Mouse (Mus musculus) stomach, postnatal 0 days (tissue): ENCODE results near the gene Arl14. TPM values are rescaled to one million over a fixed set of nuclear protein-coding genes. Genes with fewer than 3 reads are reported as not detected.
A peak's percentile ranks its signal among the peaks of the same experiment; 100 is the strongest.

Source experiments
- ATAC-seq: fragments of 200-750 bp; cut with Nextera tagmentation; 2 replicates; pipeline ENCODE4 v1.8.0; 2017; ENCODE audit not compliant: low FRiP score, low TSS enrichment
- DNase-seq: peaks from one replicate; pipeline ENCODE4 v3.0.0-alpha.2; 2016; ENCODE audit warnings: low spot score
- H3K27ac ChIP-seq: fragments of 300-500 bp; sonication (generic); replicated peaks from 2 replicates; pipeline ENCODE4 v1.5.1; 2014; ENCODE audit warnings: mild to moderate bottlenecking, control low read depth
- H3K27me3 ChIP-seq: fragments of 300-500 bp; sonication (generic); 2 replicates; pipeline ENCODE4 v1.6.1; 2014; ENCODE audit warnings: low read length; ENCODE audit not compliant: control insufficient read depth, insufficient read depth
- H3K36me3 ChIP-seq: fragments of 300-500 bp; sonication (generic); 2 replicates; pipeline ENCODE4 v1.6.1; 2014; ENCODE audit warnings: low read length, mixed read lengths; ENCODE audit not compliant: control insufficient read depth, insufficient read depth
- H3K4me1 ChIP-seq: fragments of 300-500 bp; sonication (generic); replicated peaks from 2 replicates; pipeline ENCODE4 v1.6.1; 2014; ENCODE audit warnings: antibody characterized with exemption; ENCODE audit not compliant: control insufficient read depth, insufficient read depth
- H3K4me2 ChIP-seq: fragments of 300-500 bp; sonication (generic); replicated peaks from 2 replicates; pipeline ENCODE4 v1.6.1; 2014; ENCODE audit warnings: low read depth, mild to moderate bottlenecking, control low read depth, moderate library complexity
- H3K4me3 ChIP-seq: fragments of 300-500 bp; sonication (generic); 2 replicates; pipeline ENCODE4 v1.5.1; 2014; ENCODE audit warnings: low read depth, low read length, control low read depth
- H3K9ac ChIP-seq: fragments of 300-500 bp; sonication (generic); 2 replicates; pipeline ENCODE4 v1.6.1; 2014; ENCODE audit warnings: mild to moderate bottlenecking, low read length, control low read depth, mixed read lengths
- H3K9me3 ChIP-seq: fragments of 300-500 bp; sonication (generic); 2 replicates; pipeline ENCODE4 v1.6.1; 2016; ENCODE audit warnings: low read length; ENCODE audit not compliant: control insufficient read depth
- CTCF ChIP-seq: IDR thresholded peaks from 2 replicates; pipeline ENCODE4 v1.5.1; 2016; ENCODE audit warnings: antibody characterized with exemption, low read depth, mild to moderate bottlenecking, moderate library complexity
- EP300 ChIP-seq: optimal IDR thresholded peaks from 2 replicates; pipeline ENCODE3; 2016; ENCODE audit warnings: antibody characterized with exemption
- WGBS: fragments of 180-500 bp; shearing (Covaris S2); extraction: QIAGEN DNeasy Blood & Tissue Kit; methylation state at CpG from one replicate; pipeline ENCODE4 v1.1.7; 2014; 5-methylcytosine and 5-hydroxymethylcytosine counted together
- polyA plus RNA-seq: library from polyadenylated mRNA; unstranded; fragments of >200 nt; fragmentation: Nextera tagmentation; extraction: Ambion mirVana; gene quantifications from 2 replicates; pipeline ENCODE4 v1.2.1, GENCODE M21; 2015

Gene Arl14
- polyA plus RNA-seq, 1 experiment from 2014 or later = 31.5 TPM

DNA sequence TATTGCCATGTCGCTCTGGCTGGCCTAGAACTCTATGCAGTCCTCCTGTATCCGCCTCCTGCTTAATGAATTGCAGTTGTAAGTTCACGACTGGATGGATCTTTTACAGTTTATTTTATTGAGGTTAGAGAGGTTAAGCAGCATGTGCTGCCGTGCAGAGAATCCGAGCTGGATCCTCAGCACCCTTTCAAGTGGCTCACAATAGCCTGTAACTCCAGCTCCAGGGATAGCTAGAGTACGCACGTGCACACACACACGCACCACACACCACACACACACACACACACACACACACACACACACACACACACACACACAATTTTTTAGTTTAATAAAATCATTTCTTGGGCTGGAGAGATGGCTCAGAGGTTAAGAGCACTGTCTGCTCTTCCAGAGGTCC is 27.0 kb upstream of the Arl14 start:
- no peaks in the 10 kb centered on the region for H3K27me3 ChIP-seq
- 49% methylated on average over 8 of the region's 8 CpGs for WGBS

DNA sequence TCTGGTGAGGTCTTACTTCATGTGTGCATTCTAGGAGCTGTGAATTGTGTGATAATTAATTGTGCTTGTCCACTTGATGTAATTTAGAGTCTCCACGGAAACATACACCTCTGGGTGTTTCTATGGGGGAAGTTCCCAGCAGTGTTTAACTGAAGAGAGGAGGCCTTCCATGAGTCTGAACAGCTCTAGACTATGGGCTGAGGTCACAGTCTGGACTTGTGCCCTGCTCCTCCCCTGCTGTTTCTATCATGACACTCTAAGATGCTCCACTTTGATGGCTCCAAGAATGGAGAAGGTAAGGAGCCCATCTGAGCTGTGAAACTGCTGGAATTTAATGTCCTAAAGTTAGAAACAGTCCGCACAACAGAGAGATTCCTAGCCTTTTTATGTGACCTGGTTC is 24.1 kb upstream of the Arl14 start:
- no peak for TF ChIP-seq EP300

More for the DNA sequence above, 27.0 kb upstream of the Arl14 start:
- no peak for DNase-seq
- no peak for TF ChIP-seq CTCF
- TF ChIP-seq EP300 = no peak
- H3K36me3 ChIP-seq = no peaks in the 10 kb centered on the region
- no peaks in the 10 kb centered on the region for H3K4me1 ChIP-seq
- no peak overlapping the region for H3K4me2 ChIP-seq
- H3K27ac ChIP-seq = no peak overlapping the region
- no peak overlapping the region for H3K9ac ChIP-seq
- H3K9me3 ChIP-seq = no peaks in the 10 kb centered on the region
- ATAC-seq = no peak
- no peak overlapping the region for H3K4me3 ChIP-seq

DNA sequence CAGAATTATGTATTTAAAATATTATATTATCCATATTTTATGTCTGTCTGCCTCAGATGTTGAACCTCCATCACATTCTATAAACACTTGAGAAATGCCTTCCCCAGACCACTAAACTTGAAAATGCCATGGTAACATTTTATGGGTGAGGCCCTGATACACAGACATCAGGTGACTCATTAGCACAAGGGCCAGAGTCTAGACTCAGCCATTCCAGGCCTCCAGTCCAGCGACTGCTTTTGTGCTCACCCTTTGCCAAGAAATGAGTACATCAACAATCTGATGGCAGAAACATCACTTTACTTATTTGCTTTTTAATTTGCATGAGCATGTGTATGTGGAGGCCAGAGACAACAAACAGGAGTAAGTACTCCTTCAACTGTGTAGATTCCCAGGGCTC is 22.0 kb upstream of the Arl14 start:
- DNase-seq (peak; percentile 29), ATAC-seq (0 out of 2 replicates have a peak, but pooled peaks have one; percentile 49)
- TF ChIP-seq EP300 (no peak), CTCF (no peak)
- Histone ChIP-seq H3K27ac (no peak overlapping the region), H3K9me3 (no peaks in the 10 kb centered on the region), H3K36me3 (no peaks in the 10 kb centered on the region), H3K27me3 (0 out of 2 replicates have a peak, but pooled peaks cover 2% of the 10 kb centered on the region), H3K4me2 (no peak overlapping the region), H3K4me3 (no peak overlapping the region), H3K9ac (no peak overlapping the region), H3K4me1 (no peaks in the 10 kb centered on the region)
- WGBS = 35% methylated on average over 1 of the region's 1 CpGs

More for the DNA sequence above, 24.1 kb upstream of the Arl14 start:
- Histone ChIP-seq H3K9ac (no peak overlapping the region), H3K27ac (no peak overlapping the region), H3K4me2 (no peak overlapping the region), H3K36me3 (no peaks in the 10 kb centered on the region), H3K4me3 (no peak overlapping the region), H3K9me3 (no peaks in the 10 kb centered on the region), H3K27me3 (no peaks in the 10 kb centered on the region), H3K4me1 (no peaks in the 10 kb centered on the region)
- DNase-seq = no peak
- WGBS = 68% methylated on average over 2 of the region's 2 CpGs
- ATAC-seq = no peak

DNA sequence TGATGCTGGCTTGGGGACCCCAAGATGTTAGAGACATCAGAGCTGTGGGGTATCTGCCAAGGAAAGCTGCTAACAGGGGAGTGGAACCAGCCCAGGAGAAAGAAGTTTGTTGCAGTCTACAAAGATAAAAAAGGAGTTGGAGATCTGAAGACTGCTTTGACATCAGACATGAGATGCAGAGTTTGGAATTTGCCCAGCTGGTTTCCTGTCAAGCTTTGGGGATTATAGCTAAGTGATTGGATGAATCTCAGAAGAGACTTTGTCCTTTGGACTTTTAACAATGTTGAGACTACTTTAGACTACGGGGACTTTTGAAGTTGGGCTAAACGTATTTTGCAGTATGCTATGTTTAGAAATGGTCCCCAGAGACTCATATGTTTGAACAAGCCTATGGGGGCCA is 21.0 kb upstream of the Arl14 start:
- H3K9me3 ChIP-seq = no peaks in the 10 kb centered on the region
- no peak overlapping the region for H3K9ac ChIP-seq
- no peak for ATAC-seq
- H3K27me3 ChIP-seq = 0 out of 2 replicates have a peak, but pooled peaks cover 2% of the 10 kb centered on the region
- H3K4me1 ChIP-seq = no peaks in the 10 kb centered on the region
- TF ChIP-seq CTCF = no peak
- no peak for TF ChIP-seq EP300
- H3K4me2 ChIP-seq = no peak overlapping the region
- no peak overlapping the region for H3K4me3 ChIP-seq
- 50% methylated on average over 2 of the region's 2 CpGs for WGBS
- no peak for DNase-seq
- no peak overlapping the region for H3K27ac ChIP-seq
- H3K36me3 ChIP-seq = no peaks in the 10 kb centered on the region

DNA sequence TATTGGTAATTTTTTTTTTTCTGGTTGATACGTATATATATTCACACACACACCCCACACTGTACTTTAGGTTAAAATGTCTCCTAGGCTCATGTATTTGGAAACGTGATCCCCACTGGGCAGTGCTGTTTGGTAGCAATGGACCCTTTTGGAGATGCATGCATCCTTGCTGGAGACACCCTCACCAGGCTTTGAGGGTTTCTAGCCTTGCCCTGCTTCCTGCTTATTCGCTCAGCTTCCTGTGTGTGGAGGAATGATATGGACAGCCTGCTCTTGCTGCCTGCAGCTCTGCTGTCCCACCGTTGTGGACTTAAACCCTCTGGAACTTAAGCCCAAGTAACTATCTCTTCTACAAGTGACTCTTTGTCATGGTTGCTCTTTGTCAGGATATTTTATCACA is 19.3 kb upstream of the Arl14 start:
- H3K27me3 ChIP-seq = 0 out of 2 replicates have a peak, but pooled peaks cover 2% of the 10 kb centered on the region
- H3K27ac ChIP-seq = no peak overlapping the region
- H3K9ac ChIP-seq = no peak overlapping the region
- DNase-seq (no peak), ATAC-seq (no peak)
- H3K36me3 ChIP-seq = no peaks in the 10 kb centered on the region
- H3K4me2 ChIP-seq = no peak overlapping the region
- no peaks in the 10 kb centered on the region for H3K4me1 ChIP-seq
- TF ChIP-seq CTCF (no peak), EP300 (no peak)
- H3K4me3 ChIP-seq = no peak overlapping the region
- 62% methylated on average over 4 of the region's 4 CpGs for WGBS
- no peaks in the 10 kb centered on the region for H3K9me3 ChIP-seq

DNA sequence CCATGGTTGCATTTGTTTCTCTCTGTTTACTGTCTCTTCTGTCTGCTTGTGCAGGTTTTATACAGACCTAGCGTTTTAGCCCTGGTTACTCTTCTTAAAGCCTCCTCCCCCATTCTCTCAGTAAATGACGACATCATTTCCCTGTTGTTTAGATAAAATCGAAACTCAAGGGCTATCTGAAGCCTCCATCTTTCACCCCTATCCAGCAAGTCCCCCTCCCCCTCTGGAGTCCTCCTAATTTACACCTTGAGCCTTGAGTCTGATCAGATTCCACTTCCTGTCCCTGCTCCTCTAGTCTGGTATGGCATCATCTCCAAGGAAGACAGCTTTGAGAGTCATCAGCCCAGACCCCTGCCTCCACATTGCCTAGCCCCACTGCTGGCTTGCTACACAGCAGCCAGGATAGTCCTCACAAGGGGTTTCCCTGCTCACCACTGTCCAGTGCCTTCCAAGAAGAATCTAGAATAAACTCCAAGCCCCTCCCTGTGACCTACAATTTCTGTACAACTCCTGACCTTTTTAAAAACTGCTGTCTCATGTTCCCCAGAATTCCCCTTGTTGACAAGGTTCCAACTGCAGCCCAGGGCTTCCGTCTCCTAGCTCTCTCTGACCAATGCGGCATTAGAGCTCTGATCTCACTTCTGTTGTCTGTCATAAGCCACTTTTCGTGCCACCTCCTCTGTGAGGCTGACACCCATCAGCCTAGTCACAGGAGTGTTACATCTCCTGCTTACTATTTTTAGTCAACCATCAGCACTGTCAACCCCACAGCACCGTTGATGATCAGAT is 16.8 kb upstream of the Arl14 start:
- Histone ChIP-seq H3K9me3 (no peaks in the 10 kb centered on the region), H3K36me3 (no peaks in the 10 kb centered on the region), H3K9ac (no peak overlapping the region), H3K4me2 (no peak overlapping the region), H3K27ac (no peak overlapping the region), H3K4me1 (no peaks in the 10 kb centered on the region), H3K4me3 (no peak overlapping the region), H3K27me3 (0 out of 2 replicates have a peak, but pooled peaks cover 2% of the 10 kb centered on the region)
- TF ChIP-seq EP300 = no peak
- TF ChIP-seq CTCF = no peak
- WGBS = 32% methylated on average over 7 of the region's 7 CpGs
- ATAC-seq (peak; percentile 49), DNase-seq (no peak)
